Mouse (Mus musculus) G1E (cell line): Measurements from ENCODE around the gene Usf3.

ENCODE experiments used
- CTCF ChIP-seq: IDR thresholded peaks from 2 replicates; pipeline ENCODE4 v1.5.1; 2012; ENCODE audit warnings: low read depth, low read length, inconsistent platforms, mixed read lengths
- GATA1 ChIP-seq: IDR thresholded peaks from 2 replicates; pipeline ENCODE4 v1.6.1; 2012; ENCODE audit warnings: borderline replicate concordance, low read length, inconsistent platforms, mixed read lengths
- GATA2 ChIP-seq: IDR thresholded peaks from 2 replicates; pipeline ENCODE4 v1.6.1; 2012; ENCODE audit warnings: low read depth, low read length, inconsistent platforms, borderline replicate concordance
- POLR2AphosphoS5 ChIP-seq: IDR thresholded peaks from 2 replicates; pipeline ENCODE4 v1.6.1; 2012; ENCODE audit warnings: low read depth, low read length, inconsistent platforms; ENCODE audit not compliant: insufficient replicate concordance
- TAL1 ChIP-seq: conservative IDR thresholded peaks from 2 replicates; pipeline ENCODE4 v1.6.1; 2012; ENCODE audit warnings: low read depth, low read length, inconsistent platforms, mixed read lengths

DNA sequence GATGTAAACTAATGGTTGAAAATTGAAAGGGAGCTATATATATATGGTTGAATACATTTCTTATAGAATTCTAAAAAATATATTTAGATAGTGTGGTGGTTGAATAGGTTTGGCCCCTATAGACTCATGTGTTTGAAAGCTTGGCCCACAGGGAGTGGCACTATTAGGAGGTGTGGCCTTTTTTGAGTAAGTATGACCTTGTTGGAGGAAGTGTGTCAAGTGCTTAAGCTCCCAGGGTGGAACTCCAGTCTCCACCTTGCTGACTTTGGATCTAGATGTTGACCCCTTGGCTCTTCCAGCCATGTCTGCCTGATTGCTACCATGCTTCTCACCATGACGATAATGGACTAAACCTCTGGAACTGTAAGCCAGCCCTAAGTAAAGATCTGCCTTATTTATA, 9.6 kb downstream of the Usf3 start:
- no peak for TF ChIP-seq CTCF
- no peak for TF ChIP-seq GATA1
- TF ChIP-seq POLR2AphosphoS5: no peak
- TF ChIP-seq TAL1: no peak
- no peak for TF ChIP-seq GATA2
